Mouse (Mus musculus) midbrain, postnatal 0 days (tissue): ENCODE measurements around the gene Krt78. TPM values are rescaled to one million over a fixed set of nuclear protein-coding genes. Genes with fewer than 3 reads are reported as not detected.

Experiments used
- ATAC-seq: fragments of 200-750 bp; cut with Nextera tagmentation; 2 replicates; pipeline ENCODE4 v1.8.0; 2017; ENCODE audit warnings: moderate number of reproducible peaks, mild to moderate bottlenecking, moderate TSS enrichment, moderate library complexity; ENCODE audit not compliant: low FRiP score
- DNase-seq: peaks from one replicate; pipeline ENCODE4 v3.0.0-alpha.2; 2015; ENCODE audit warnings: low spot score
- H3K27ac ChIP-seq: fragments of 300-500 bp; sonication (generic); 2 replicates; pipeline ENCODE4 v1.5.1; 2014; ENCODE audit warnings: low read depth, mild to moderate bottlenecking, low read length, mixed read lengths
- H3K27me3 ChIP-seq: fragments of 300-500 bp; sonication (generic); 2 replicates; pipeline ENCODE4 v1.6.1; 2014; ENCODE audit warnings: low read length, control low read depth, mixed read lengths; ENCODE audit not compliant: insufficient read depth
- H3K36me3 ChIP-seq: fragments of 300-500 bp; sonication (generic); 2 replicates; pipeline ENCODE4 v1.6.1; 2014; ENCODE audit warnings: low read length, control low read depth, mixed read lengths; ENCODE audit not compliant: insufficient read depth
- H3K4me1 ChIP-seq: fragments of 300-500 bp; sonication (generic); 2 replicates; pipeline ENCODE4 v1.6.1; 2014; ENCODE audit warnings: mild to moderate bottlenecking, control low read depth, antibody characterized with exemption, low read length, mixed read lengths; ENCODE audit not compliant: insufficient read depth
- H3K4me2 ChIP-seq: fragments of 300-500 bp; sonication (generic); 2 replicates; pipeline ENCODE4 v1.6.1; 2014; ENCODE audit warnings: low read depth, mild to moderate bottlenecking, low read length, mixed read lengths; ENCODE audit not compliant: poor library complexity, severe bottlenecking
- H3K4me3 ChIP-seq: fragments of 300-500 bp; sonication (generic); 2 replicates; pipeline ENCODE4 v1.5.1; 2014; ENCODE audit warnings: low read depth, mild to moderate bottlenecking, low read length, moderate library complexity
- H3K9ac ChIP-seq: fragments of 300-500 bp; sonication (generic); replicated peaks from 2 replicates; pipeline ENCODE4 v1.6.1; 2014; ENCODE audit warnings: mild to moderate bottlenecking, low read length, moderate library complexity, mixed read lengths; ENCODE audit not compliant: poor library complexity, severe bottlenecking
- H3K9me3 ChIP-seq: fragments of 300-500 bp; sonication (generic); 2 replicates; pipeline ENCODE4 v1.6.1; 2016; ENCODE audit warnings: low read length, control low read depth
- CTCF ChIP-seq: IDR thresholded peaks from 2 replicates; pipeline ENCODE4 v1.5.1; 2016; ENCODE audit warnings: antibody characterized with exemption, mild to moderate bottlenecking
- WGBS: fragments of 180-500 bp; shearing (Covaris S2); extraction: QIAGEN DNeasy Blood & Tissue Kit; methylation state at CpG from one replicate; pipeline ENCODE4 v1.1.7; 2014; 5-methylcytosine and 5-hydroxymethylcytosine counted together
- polyA plus RNA-seq: library from polyadenylated mRNA; unstranded; fragments of >200 nt; fragmentation: Nextera tagmentation; extraction: Ambion mirVana; gene quantifications from 2 replicates; pipeline ENCODE4 v1.2.1, GENCODE M21; 2015
- total RNA-seq: library from RNA; depleted of rRNA; stranded (reverse); fragments of >200 nt; gene quantifications from 2 replicates; pipeline ENCODE4 v1.2.3, GENCODE M21; 2014

Krt78 gene
- total and polyA plus RNA-seq, 2 experiments from 2014 or later, result 0.49 TPM; not detected in 1

- ATAC-seq (no peak), DNase-seq (no peak)
- Histone ChIP-seq H3K27me3 (no peaks in the 10 kb centered on the region), H3K36me3 (no peaks in the 10 kb centered on the region), H3K4me2 (no peak overlapping the region), H3K9ac (no peak overlapping the region), H3K9me3 (no peaks in the 10 kb centered on the region), H3K4me1 (peaks cover 9% of the 10 kb centered on the region; the same call in 1 of the 2 replicates), H3K27ac (no peak overlapping the region), H3K4me3 (no peak overlapping the region)
- no peak for TF ChIP-seq CTCF
- WGBS, result 81% methylated on average over 5 of the region's 5 CpGs
Observed at GRCm38 (mm10) chr15:101976023-101976422, 21.9 kb upstream of the Krt78 start.

DNA sequence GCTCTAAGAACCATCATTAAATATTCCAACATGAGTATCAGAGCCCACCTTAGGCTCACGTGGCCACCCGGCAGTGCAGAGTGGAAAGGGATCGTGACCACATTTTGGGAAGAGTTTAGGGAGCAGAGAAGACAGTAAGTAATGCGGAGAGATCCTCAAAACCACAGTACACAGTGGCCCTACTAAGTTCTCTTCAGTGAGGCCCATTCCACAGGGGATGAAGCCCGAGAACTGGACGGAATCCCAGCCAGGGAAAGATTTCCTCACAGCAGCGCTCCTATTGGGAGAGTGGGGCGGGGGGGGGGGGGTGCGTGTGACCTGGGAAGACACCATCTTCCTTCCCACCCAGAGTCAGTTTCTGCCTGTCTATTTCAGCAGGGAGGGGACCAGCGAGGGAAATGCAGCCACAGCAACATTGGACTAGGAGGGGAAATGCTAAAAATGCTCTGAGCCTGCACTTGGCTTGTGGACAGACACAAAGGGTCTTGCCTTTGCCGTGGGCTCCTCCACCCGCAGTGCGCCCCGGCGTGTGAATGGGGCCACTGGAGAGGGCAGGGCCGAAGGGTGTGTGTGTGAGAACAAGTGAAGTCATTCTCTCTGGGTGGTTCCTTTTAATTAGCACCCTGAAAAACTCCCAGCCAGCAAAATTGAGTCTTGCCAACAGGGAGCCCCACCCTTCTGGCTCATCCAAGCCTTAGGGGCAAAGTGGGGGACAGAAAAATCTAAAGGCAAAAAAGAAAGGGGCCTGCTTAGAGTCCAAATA is 20.2 kb upstream of the Krt78 start:
- no peak for TF ChIP-seq CTCF
- Histone ChIP-seq H3K4me1 (peaks cover 9% of the 10 kb centered on the region; the same call in 1 of the 2 replicates), H3K36me3 (no peaks in the 10 kb centered on the region), H3K4me3 (no peak overlapping the region), H3K9ac (no peak overlapping the region), H3K27ac (no peak overlapping the region), H3K27me3 (no peaks in the 10 kb centered on the region), H3K9me3 (no peaks in the 10 kb centered on the region), H3K4me2 (no peak overlapping the region)
- DNase-seq, result no peak
- WGBS, result 61% methylated on average over 16 of the region's 16 CpGs
- no peak for ATAC-seq

- WGBS, result 12% methylated on average over 15 of the region's 15 CpGs
- Histone ChIP-seq H3K4me2 (no peak overlapping the region), H3K4me3 (no peak overlapping the region), H3K9ac (no peak overlapping the region), H3K4me1 (peaks cover 9% of the 10 kb centered on the region; the same call in 1 of the 2 replicates), H3K27ac (no peak overlapping the region), H3K27me3 (no peaks in the 10 kb centered on the region), H3K36me3 (no peaks in the 10 kb centered on the region), H3K9me3 (no peaks in the 10 kb centered on the region)
- DNase-seq, result peak; percentile 95
- peak; percentile 100 for TF ChIP-seq CTCF
- ATAC-seq, result peak; percentile 67
Observed at GRCm38 (mm10) chr15:101973414-101974077, 19.5 kb upstream of the Krt78 start.

DNA sequence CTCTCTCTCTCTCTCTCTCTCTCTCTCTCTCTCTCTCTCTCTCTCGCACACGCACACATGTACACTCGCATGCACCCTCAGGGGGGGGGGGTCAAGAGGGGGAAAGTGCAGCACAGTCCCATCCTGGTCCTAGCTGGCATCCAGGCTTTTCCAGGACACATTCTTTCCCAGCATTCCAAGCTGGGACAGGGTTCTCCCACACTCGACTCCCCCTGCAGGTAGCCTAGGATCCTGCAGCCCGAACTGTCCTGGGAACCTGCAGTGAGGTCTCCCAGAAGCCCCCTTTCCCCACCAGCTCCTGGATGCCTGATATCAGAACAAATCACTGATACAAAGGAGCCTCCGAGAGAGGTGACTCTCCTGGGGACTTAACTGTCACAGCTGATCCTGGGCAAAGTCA is 16.4 kb upstream of the Krt78 start:
- no peak overlapping the region for H3K27ac ChIP-seq
- no peaks in the 10 kb centered on the region for H3K36me3 ChIP-seq
- H3K4me3 ChIP-seq, result no peak overlapping the region
- 7% methylated on average over 3 of the region's 6 CpGs for WGBS
- H3K4me2 ChIP-seq, result no peak overlapping the region
- H3K27me3 ChIP-seq, result no peaks in the 10 kb centered on the region
- TF ChIP-seq CTCF, result peak; percentile 83
- no peaks in the 10 kb centered on the region for H3K9me3 ChIP-seq
- ATAC-seq (no peak), DNase-seq (peak; percentile 64)
- no peak overlapping the region for H3K9ac ChIP-seq
- no peaks in the 10 kb centered on the region for H3K4me1 ChIP-seq

DNA sequence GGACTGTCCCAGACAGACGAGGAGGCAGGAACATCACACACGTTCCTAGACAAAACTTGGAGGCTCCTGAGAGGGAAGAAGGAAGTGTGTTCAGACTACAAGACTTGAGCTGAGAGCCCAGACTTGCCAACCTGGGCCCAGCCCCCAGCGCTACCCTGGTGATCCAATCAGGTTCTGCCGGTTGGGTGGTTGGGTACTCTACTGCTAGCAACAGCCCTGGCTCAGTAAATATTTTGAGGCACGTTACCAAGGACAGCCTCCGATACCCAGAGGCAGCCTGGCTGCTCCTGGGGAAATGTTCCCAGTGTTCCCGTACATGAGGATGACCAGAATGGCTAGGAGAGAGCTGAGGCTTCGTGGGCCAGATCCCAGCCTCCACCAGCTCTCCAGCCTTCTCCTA is 12.7 kb upstream of the Krt78 start:
- no peaks in the 10 kb centered on the region for H3K27me3 ChIP-seq
- H3K36me3 ChIP-seq, result no peaks in the 10 kb centered on the region
- ATAC-seq (no peak), DNase-seq (no peak)
- H3K9ac ChIP-seq, result no peak overlapping the region
- no peak overlapping the region for H3K27ac ChIP-seq
- no peaks in the 10 kb centered on the region for H3K4me1 ChIP-seq
- 84% methylated on average over 8 of the region's 8 CpGs for WGBS
- H3K4me3 ChIP-seq, result no peak overlapping the region
- TF ChIP-seq CTCF, result no peak
- H3K4me2 ChIP-seq, result no peak overlapping the region
- no peaks in the 10 kb centered on the region for H3K9me3 ChIP-seq

GRCm38 (mm10) chr15:101958891-101959290 is 4.8 kb upstream of the Krt78 start:
- ATAC-seq, result no peak
- 89% methylated on average over 3 of the region's 3 CpGs for WGBS
- no peaks in the 10 kb centered on the region for H3K36me3 ChIP-seq
- no peak overlapping the region for H3K9ac ChIP-seq
- no peaks in the 10 kb centered on the region for H3K27me3 ChIP-seq
- no peak overlapping the region for H3K4me3 ChIP-seq
- no peak for TF ChIP-seq CTCF
- H3K27ac ChIP-seq, result no peak overlapping the region
- no peak overlapping the region for H3K4me2 ChIP-seq
- H3K4me1 ChIP-seq, result no peaks in the 10 kb centered on the region
- DNase-seq, result no peak
- H3K9me3 ChIP-seq, result no peaks in the 10 kb centered on the region
